Mouse (Mus musculus) kidney, adult 8-10 months (tissue): ENCODE results near the gene Ripor2.
A peak's percentile ranks its signal among the peaks of the same experiment; 100 is the strongest.

Source experiments
- DNase-seq, 2 experiments: peaks; one replicate each; pipeline ENCODE4 v3.0.0; 2022

Ripor2 gene

DNA sequence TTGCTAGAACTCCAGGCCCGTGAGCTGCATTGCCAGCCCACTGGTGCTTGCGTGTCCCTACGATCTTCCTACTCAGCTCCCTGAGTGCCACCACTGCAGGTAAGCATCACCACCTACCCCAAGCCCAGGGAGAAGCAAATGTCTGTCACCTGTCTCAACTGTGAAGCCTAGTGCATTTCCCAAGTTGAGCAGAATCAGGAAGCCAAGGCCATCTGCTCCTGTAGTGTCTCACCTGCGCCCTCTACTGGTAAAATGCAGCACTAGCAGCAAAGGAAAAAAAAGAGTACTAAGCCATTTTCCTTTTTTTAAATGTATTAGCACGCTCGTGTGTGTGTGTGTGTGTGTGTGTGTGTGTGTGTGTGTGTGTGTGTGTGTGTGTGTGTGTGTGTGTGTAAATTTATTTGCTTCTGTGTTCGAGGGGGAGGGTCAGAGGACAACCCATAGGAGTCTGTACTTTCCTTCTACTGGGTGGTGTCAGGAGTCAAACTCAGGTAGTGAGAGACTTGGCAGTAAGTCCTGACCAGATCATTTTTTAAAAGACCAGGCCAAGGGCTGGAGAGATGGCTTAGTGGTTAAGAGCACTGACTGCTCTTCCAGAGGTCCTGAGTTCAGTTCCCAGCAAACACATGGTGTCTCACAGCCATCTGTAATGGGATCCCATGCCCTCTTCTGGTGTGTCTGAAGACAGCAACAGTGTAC is 194.3 kb downstream of the Ripor2 start:
- DNase-seq: peak; percentile 48 to 50

DNA sequence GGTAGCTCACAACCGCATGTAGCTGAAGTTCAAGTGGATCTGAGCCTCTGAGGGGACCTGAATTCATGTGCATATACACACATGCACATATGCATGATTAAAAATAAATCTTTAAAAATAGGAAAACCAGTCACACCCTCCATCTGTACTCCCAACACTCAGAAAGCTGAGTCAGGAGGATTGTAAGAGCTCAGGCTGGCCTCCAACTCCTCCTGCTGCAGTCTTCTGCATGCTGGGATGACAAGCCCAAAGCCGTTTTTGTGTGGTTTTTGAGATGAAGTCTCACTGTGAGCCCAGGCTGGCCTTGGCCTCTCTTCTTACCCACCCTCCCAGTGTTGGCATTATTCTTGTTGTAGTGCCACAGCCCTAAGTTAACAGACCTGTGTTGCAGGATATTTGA is 196.0 kb downstream of the Ripor2 start:
- DNase-seq: no peak

DNA sequence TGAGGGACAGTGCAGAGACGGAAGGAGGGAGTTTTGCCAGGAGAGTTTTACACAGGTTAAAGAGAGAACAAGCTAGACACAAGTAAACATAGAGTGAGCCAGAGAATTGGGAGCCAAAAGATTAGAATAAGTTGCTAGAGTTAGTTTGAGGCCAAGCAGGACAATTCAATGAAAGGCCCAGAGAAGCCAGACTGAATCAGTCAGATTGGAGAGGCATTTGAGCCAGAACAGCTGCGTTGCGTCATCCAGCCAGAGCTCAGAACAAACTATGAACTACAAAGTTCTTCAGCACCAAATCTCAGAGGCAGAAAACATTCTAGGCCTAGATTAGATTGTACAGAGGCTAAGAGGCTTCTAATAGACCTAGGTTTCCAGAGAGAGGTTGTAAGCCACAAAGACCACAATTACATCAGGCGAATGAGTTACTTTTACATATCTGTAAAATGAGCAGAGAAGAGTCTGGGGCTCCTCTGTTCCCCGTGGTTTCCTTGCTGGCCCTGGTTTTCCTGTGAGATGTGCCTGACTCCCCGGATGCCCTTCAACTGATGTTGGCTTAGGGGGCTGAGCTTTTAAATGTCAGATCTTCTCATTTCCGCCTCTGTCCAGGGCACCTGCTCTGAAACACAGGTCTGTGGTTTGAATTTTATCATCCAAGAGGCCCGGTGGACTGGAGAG is 196.9 kb downstream of the Ripor2 start:
- DNase-seq: no peak

DNA sequence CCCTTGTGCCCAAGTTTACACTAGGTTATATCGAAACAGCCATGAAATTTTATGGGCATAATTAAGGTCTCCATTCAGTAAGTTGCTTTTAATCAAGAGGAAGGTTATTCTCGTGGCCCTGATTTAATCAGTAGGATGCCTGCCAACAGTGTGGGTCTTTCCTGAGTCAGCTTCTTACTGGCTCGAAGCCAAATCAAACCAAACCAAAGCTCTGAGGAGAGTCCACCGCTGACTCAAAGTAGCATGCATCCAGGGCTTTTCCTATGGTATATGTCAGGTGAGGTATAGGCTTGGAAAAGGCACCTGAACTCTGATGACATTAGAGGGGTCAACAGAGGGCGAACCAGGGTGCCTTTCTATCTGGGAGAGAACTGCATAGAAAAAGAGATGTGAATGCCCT is 199.9 kb downstream of the Ripor2 start:
- no peak for DNase-seq
